Mouse (Mus musculus): ENCODE measurements around the gene Vwa3a. TPM values are rescaled to one million over a fixed set of nuclear protein-coding genes. Genes with fewer than 3 reads are reported as not detected.
"Not testable (repeated sequence)": the region's sequence is repeated elsewhere in the genome, so short reads cannot be mapped to it uniquely, and the experiment has no call there.

Vwa3a gene
- polyA plus RNA-seq, 1 experiment, result 0.53 TPM

DNA sequence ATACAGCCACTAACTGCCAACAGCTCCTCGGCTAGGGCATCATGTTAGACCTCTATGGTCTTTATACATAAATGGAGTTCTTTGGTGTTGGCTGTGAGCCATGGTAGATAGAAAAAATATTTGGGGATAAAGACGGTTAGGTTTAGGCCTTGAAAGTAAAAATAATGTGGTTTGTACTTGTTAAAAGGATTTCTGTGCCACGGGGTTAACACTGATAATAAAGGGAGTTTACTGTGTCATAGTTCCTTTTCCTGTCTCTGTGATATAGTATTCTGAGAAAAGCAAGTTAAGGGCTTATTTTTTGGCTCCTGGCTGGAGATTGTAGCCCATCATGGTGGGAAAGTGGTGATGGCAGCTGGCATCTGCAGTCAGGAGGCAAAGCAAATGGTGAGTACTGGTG, 35.2 kb upstream of the Vwa3a start:
- WGBS, result 70% methylated on average over 3 of the region's 3 CpGs
- DNase-seq, result no peak
- TF ChIP-seq CTCF (conservative IDR thresholded peaks at IDR 0.05; ENCODE audit: insufficient read depth, insufficient read length, low read depth, low read length) (no peak), POLR2A (IDR thresholded peaks at IDR 0.05; ENCODE audit: low read depth, low read length) (no peak)
- H3K4me1 ChIP-seq (ENCODE audit: control insufficient read depth, insufficient read depth, low read length), result no peaks in the 10 kb centered on the region
- no peak overlapping the region for H3K4me3 ChIP-seq (ENCODE audit: insufficient read depth, low read depth, low read length)
- H3K36me3 ChIP-seq (ENCODE audit: control insufficient read depth, insufficient read depth, low read length), result no peaks in the 10 kb centered on the region
- H3K27ac ChIP-seq (ENCODE audit: insufficient read depth, low read depth, low read length), result no peak overlapping the region
- no peaks in the 10 kb centered on the region; the same call in 1 of the 2 replicates for H3K27me3 ChIP-seq (replicated peaks; ENCODE audit: control insufficient read depth, insufficient read depth, low read length)

DNA sequence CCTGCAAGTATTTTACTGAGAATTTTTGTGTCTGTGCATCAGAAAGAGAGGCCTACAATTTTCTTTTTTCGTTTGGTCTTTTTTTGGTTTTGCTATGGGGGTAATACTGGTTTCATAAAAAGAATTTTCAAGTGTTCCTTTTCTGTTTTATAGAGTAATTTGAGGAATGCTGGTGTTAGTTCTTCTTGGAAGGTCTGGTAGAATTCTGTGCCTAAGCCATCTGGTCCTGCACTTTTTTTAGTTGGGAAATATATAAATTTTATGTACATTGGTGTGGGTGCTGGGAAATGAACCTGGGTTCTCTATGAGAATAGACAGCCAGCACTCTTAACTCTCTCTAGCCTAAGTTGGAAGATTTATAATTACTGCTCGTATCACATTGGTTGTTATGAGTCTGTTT, 27.0 kb upstream of the Vwa3a start:
- WGBS, result 90% methylated on average over 2 of the region's 2 CpGs
- no peak overlapping the region for H3K4me3 ChIP-seq (ENCODE audit: insufficient read depth, low read depth, low read length)

DNA sequence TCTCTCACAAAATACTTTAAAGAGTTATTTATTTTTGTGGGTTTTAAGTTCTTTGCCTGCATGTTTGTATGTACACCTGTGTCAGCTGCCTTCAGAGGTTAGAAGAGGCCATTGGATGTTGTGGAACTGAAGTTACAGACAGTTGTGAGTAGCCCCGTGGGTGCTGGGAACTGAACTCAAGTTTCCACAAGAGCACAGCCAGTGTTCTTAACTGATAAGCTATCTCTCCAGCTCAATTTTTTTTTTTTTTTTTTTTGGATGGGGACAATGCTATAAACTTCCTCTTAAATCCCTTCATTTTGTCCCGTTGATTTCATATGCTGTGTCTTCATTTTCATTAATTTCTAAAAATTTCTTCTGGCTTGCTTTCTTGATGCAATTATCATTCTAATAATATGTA, 25.9 kb upstream of the Vwa3a start:
- no peaks in the 10 kb centered on the region for H3K27me3 ChIP-seq (replicated peaks; ENCODE audit: control insufficient read depth, insufficient read depth, low read length)
- H3K4me3 ChIP-seq (ENCODE audit: insufficient read depth, low read depth, low read length), result no peak overlapping the region
- H3K36me3 ChIP-seq (ENCODE audit: control insufficient read depth, insufficient read depth, low read length), result no peaks in the 10 kb centered on the region
- 91% methylated on average over 2 of the region's 2 CpGs for WGBS
- H3K27ac ChIP-seq (ENCODE audit: insufficient read depth, low read depth, low read length), result no peak overlapping the region
- TF ChIP-seq POLR2A (IDR thresholded peaks at IDR 0.05; ENCODE audit: low read depth, low read length) (no peak), CTCF (conservative IDR thresholded peaks at IDR 0.05; ENCODE audit: insufficient read depth, insufficient read length, low read depth, low read length) (no peak)
- no peaks in the 10 kb centered on the region for H3K4me1 ChIP-seq (ENCODE audit: control insufficient read depth, insufficient read depth, low read length)
- no peak for DNase-seq

More for the DNA sequence above, 27.0 kb upstream of the Vwa3a start:
- Histone ChIP-seq H3K27me3 (replicated peaks; ENCODE audit: control insufficient read depth, insufficient read depth, low read length) (no peaks in the 10 kb centered on the region), H3K36me3 (ENCODE audit: control insufficient read depth, insufficient read depth, low read length) (no peaks in the 10 kb centered on the region), H3K4me1 (ENCODE audit: control insufficient read depth, insufficient read depth, low read length) (no peaks in the 10 kb centered on the region), H3K27ac (ENCODE audit: insufficient read depth, low read depth, low read length) (no peak overlapping the region)
- TF ChIP-seq POLR2A (IDR thresholded peaks at IDR 0.05; ENCODE audit: low read depth, low read length) (no peak), CTCF (conservative IDR thresholded peaks at IDR 0.05; ENCODE audit: insufficient read depth, insufficient read length, low read depth, low read length) (no peak)
- DNase-seq, result no peak

DNA sequence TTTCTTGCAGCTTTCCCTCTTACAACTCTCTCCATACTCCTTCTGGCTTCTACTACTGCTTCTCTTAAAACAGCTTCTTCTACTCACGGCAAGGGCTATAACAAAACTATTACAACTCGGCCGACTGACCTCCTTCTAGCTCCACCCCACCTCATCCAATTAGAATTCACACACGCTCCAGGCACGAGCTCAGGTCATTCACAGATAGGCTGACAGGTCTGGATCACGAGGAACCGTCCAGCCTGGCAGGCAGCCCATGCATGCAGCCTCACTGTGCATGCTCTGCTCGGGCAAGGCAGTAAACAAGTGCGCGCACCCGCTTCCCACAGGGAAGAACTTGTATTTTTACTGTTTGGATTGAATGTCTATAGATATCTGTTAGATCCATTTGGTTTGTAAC, 25.2 kb upstream of the Vwa3a start:
- H3K27me3 ChIP-seq (replicated peaks; ENCODE audit: control insufficient read depth, insufficient read depth, low read length); H3K4me3 ChIP-seq (ENCODE audit: insufficient read depth, low read depth, low read length); H3K36me3 ChIP-seq (ENCODE audit: control insufficient read depth, insufficient read depth, low read length); H3K27ac ChIP-seq (ENCODE audit: insufficient read depth, low read depth, low read length); H3K4me1 ChIP-seq (ENCODE audit: control insufficient read depth, insufficient read depth, low read length): not testable (repeated sequence)
- WGBS, result 81% methylated on average over 11 of the region's 11 CpGs
- peak; percentile 22 for DNase-seq

DNA sequence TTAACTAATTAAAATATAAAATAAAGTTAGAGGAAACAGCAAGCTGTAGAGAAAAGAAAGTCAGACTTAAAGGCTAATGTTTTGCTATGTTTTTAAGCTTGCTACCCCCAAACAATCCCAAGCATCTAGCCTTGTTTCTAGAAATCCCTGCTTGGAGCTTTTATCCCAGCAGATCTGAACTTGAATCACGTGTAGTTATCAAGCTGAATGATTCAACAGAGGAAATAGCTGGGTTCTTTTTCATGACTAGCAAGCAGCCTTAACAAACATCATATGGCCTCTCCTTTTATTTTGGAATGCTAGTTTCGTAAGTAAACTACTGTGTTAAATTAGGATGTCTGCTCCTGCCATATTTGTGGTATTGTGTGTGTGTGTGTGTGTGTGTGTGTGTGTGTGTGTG, 21.9 kb upstream of the Vwa3a start:
- no peak for DNase-seq
- no peaks in the 10 kb centered on the region for H3K36me3 ChIP-seq (ENCODE audit: control insufficient read depth, insufficient read depth, low read length)
- no peaks in the 10 kb centered on the region for H3K27me3 ChIP-seq (replicated peaks; ENCODE audit: control insufficient read depth, insufficient read depth, low read length)
- WGBS, result 52% methylated on average over 2 of the region's 2 CpGs
- peaks cover 11% of the 10 kb centered on the region for H3K4me1 ChIP-seq (ENCODE audit: control insufficient read depth, insufficient read depth, low read length)
- no peak overlapping the region for H3K4me3 ChIP-seq (ENCODE audit: insufficient read depth, low read depth, low read length)
- no peak overlapping the region for H3K27ac ChIP-seq (ENCODE audit: insufficient read depth, low read depth, low read length)
- TF ChIP-seq POLR2A (IDR thresholded peaks at IDR 0.05; ENCODE audit: low read depth, low read length) (no peak), CTCF (conservative IDR thresholded peaks at IDR 0.05; ENCODE audit: insufficient read depth, insufficient read length, low read depth, low read length) (no peak)

DNA sequence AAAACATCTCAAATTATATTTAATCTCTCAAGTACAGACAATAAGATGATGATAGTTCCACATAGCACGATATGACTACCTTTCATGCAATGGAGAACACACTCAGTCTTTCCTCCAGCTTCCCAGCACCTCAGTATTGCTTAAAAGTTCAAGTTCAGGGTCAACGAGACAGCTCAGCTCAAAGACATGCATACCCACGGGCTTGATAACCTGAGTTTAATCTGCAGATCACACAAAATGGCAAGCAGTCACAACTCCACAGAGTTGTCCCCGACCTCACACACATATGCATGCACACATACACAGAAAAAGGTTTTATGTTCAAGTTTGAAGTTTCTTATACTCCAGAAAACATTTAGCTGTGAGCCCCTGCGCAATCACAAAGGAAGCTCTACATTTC, 18.1 kb upstream of the Vwa3a start:
- H3K27ac ChIP-seq (ENCODE audit: insufficient read depth, low read depth, low read length), result 0 out of 2 replicates have a peak overlapping the region, but pooled peaks have one; percentile 7
- H3K4me3 ChIP-seq (ENCODE audit: insufficient read depth, low read depth, low read length), result no peak overlapping the region
- H3K4me1 ChIP-seq (ENCODE audit: control insufficient read depth, insufficient read depth, low read length), result peaks cover 11% of the 10 kb centered on the region
- 88% methylated on average over 5 of the region's 5 CpGs for WGBS
- H3K27me3 ChIP-seq (replicated peaks; ENCODE audit: control insufficient read depth, insufficient read depth, low read length), result no peaks in the 10 kb centered on the region
- DNase-seq, result no peak
- TF ChIP-seq CTCF (conservative IDR thresholded peaks at IDR 0.05; ENCODE audit: insufficient read depth, insufficient read length, low read depth, low read length), result no peak
- no peak for TF ChIP-seq POLR2A (IDR thresholded peaks at IDR 0.05; ENCODE audit: low read depth, low read length)
- no peaks in the 10 kb centered on the region for H3K36me3 ChIP-seq (ENCODE audit: control insufficient read depth, insufficient read depth, low read length)

DNA sequence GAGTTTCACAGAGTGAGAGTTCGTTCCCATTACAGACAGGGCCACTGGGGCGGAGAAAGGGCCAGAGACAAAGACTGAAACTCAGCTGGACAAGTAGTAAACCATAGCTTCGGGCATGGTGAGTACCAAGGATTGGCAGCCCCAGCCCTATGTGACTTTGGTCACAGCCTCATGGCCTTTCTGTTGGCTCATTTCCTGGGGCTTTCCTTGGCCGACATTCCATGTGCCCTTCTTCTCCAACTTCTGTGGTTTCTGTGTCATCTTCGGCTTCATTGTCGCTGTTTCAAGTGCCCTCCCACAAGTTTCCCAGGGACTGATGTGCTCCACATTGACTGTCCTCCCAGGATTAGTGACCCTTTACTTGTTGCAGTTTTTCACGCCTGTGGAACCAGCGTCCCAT, 17.7 kb upstream of the Vwa3a start:
- Histone ChIP-seq H3K36me3 (ENCODE audit: control insufficient read depth, insufficient read depth, low read length) (no peaks in the 10 kb centered on the region), H3K4me3 (ENCODE audit: insufficient read depth, low read depth, low read length) (no peak overlapping the region), H3K4me1 (ENCODE audit: control insufficient read depth, insufficient read depth, low read length) (peaks cover 11% of the 10 kb centered on the region), H3K27ac (ENCODE audit: insufficient read depth, low read depth, low read length) (0 out of 2 replicates have a peak overlapping the region, but pooled peaks have one; percentile 7), H3K27me3 (replicated peaks; ENCODE audit: control insufficient read depth, insufficient read depth, low read length) (no peaks in the 10 kb centered on the region)
- TF ChIP-seq POLR2A (IDR thresholded peaks at IDR 0.05; ENCODE audit: low read depth, low read length), result no peak
- no peak for TF ChIP-seq CTCF (conservative IDR thresholded peaks at IDR 0.05; ENCODE audit: insufficient read depth, insufficient read length, low read depth, low read length)
- DNase-seq, result peak; percentile 27
- 43% methylated on average over 8 of the region's 8 CpGs for WGBS

DNA sequence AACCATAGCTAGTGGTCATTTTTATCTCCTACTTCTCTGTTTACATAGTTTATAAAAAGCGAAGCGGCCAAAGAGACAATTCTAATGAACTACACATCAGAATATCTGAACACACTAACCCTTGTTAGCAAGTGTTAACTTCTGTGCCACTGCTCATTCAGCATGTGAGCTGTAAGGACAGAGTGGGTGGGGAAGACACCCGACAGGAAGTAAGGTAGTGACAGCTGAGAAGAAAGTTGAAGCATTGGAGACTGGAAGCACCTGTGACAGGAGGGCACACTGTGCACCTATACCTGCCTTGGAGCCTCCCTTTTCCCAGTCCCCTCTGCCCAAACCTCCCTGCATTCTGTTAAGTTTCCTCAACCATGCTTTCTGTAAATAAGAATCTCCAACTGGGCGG, 17.1 kb upstream of the Vwa3a start:
- TF ChIP-seq CTCF (conservative IDR thresholded peaks at IDR 0.05; ENCODE audit: insufficient read depth, insufficient read length, low read depth, low read length), result no peak
- no peak for TF ChIP-seq POLR2A (IDR thresholded peaks at IDR 0.05; ENCODE audit: low read depth, low read length)
- 72% methylated on average over 4 of the region's 4 CpGs for whole genome bisulfite sequencing
- H3K4me3 ChIP-seq (ENCODE audit: insufficient read depth, low read depth, low read length), result no peak overlapping the region

More for the DNA sequence above, 17.1 kb upstream of the Vwa3a start:
- Histone ChIP-seq H3K4me1 (ENCODE audit: control insufficient read depth, insufficient read depth, low read length) (peaks cover 11% of the 10 kb centered on the region), H3K27me3 (replicated peaks; ENCODE audit: control insufficient read depth, insufficient read depth, low read length) (no peaks in the 10 kb centered on the region), H3K27ac (ENCODE audit: insufficient read depth, low read depth, low read length) (no peak overlapping the region), H3K36me3 (ENCODE audit: control insufficient read depth, insufficient read depth, low read length) (no peaks in the 10 kb centered on the region)
- no peak for DNase-seq
